Mouse (Mus musculus) cerebellum, adult 2 months (tissue): ENCODE measurements around the gene Polr3b. TPM values are rescaled to one million over a fixed set of nuclear protein-coding genes. Genes with fewer than 3 reads are reported as not detected.

ENCODE experiments used
- DNase-seq, 2 experiments: peaks; one replicate each; pipeline ENCODE4 v3.0.0; 2021
- H3K27ac ChIP-seq: fragments of 200-500 bp; 2 replicates; pipeline ENCODE4 v1.5.1; 2012; ENCODE audit warnings: low read length, control low read depth, inconsistent platforms; ENCODE audit not compliant: insufficient read depth
- H3K27me3 ChIP-seq: fragments of 200-500 bp; 2 replicates; pipeline ENCODE4 v1.6.1; 2012; ENCODE audit warnings: inconsistent platforms, mild to moderate bottlenecking, low read length, moderate library complexity; ENCODE audit not compliant: control insufficient read depth, insufficient read depth
- H3K4me1 ChIP-seq: fragments of 200-500 bp; 2 replicates; pipeline ENCODE4 v1.6.1; 2011; ENCODE audit warnings: low read length; ENCODE audit not compliant: control insufficient read depth, insufficient read depth
- H3K4me3 ChIP-seq: fragments of 200-500 bp; replicated peaks from 2 replicates; pipeline ENCODE3; 2011; ENCODE audit warnings: mild to moderate bottlenecking, low read depth, low read length, control low read depth; ENCODE audit not compliant: insufficient read depth
- CTCF ChIP-seq: fragments of 200-500 bp; IDR thresholded peaks from 2 replicates; pipeline ENCODE4 v1.5.1; 2011; ENCODE audit warnings: low read depth, mild to moderate bottlenecking, control low read depth, low read length, moderate library complexity, borderline replicate concordance; ENCODE audit not compliant: insufficient read depth
- POLR2A ChIP-seq: fragments of 200-500 bp; IDR thresholded peaks from 2 replicates; pipeline ENCODE4 v1.6.1; 2011; ENCODE audit warnings: low read length, control low read depth, borderline replicate concordance; ENCODE audit not compliant: insufficient read depth
- WGBS: fragments of 180-500 bp; shearing (Covaris S2); methylation state at CpG from one replicate; pipeline ENCODE4 v1.1.7; 2018; 5-methylcytosine and 5-hydroxymethylcytosine counted together
- polyA plus RNA-seq: library from polyadenylated mRNA; depleted of rRNA; stranded (reverse); fragments of >200 nt; gene quantifications from 2 replicates; pipeline ENCODE4 v1.2.3, GENCODE M21; 2012

The Polr3b gene
- polyA plus RNA-seq, 1 experiment: 9.7 TPM

DNA sequence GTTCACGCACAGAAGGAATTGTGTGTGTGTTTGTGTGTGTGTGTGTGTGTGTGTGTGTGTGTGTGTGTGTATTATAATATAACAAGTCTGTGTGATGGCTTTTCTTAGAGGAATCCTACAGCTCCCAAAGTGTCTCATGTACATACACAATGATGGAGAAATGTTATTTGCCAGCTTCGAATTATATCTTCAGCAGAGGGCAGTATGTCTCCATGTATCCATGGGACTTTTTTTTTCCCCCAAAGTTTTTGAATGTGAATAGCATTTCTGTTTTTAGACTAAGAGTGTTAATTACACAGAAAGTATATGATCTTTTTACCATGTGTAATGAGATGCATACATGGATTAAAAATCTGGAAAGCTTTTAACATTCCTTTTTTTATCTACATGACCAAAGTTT lies 19.5 kb downstream of the Polr3b start:
- TF ChIP-seq POLR2A (no peak), CTCF (peak; percentile 19; the same call in 1 of the 2 replicates)
- Histone ChIP-seq H3K4me1 (peaks cover 1% of the 10 kb centered on the region; the same call in 1 of the 2 replicates), H3K27me3 (no peaks in the 10 kb centered on the region), H3K27ac (no peak overlapping the region), H3K4me3 (no peak overlapping the region)
- WGBS: 57% methylated on average over 2 of the region's 2 CpGs
- DNase-seq: no peak

GRCm38 (mm10) chr10:84645940-84646339 lies 23.8 kb downstream of the Polr3b start:
- no peak overlapping the region for H3K4me3 ChIP-seq
- no peak overlapping the region for H3K27ac ChIP-seq
- peaks cover 5% of the 10 kb centered on the region; the same call in 1 of the 2 replicates for H3K4me1 ChIP-seq
- H3K27me3 ChIP-seq: no peaks in the 10 kb centered on the region
- no peak for DNase-seq
- TF ChIP-seq POLR2A: no peak
- TF ChIP-seq CTCF: no peak
- WGBS: 62% methylated on average over 8 of the region's 8 CpGs

GRCm38 (mm10) chr10:84646506-84647102 lies 24.5 kb downstream of the Polr3b start:
- peak; percentile 27 to 28 for DNase-seq
- 39% methylated on average over 12 of the region's 12 CpGs for WGBS

GRCm38 (mm10) chr10:84647264-84647663 lies 25.2 kb downstream of the Polr3b start:
- Histone ChIP-seq H3K4me1 (peaks cover 5% of the 10 kb centered on the region; the same call in 1 of the 2 replicates), H3K27ac (no peak overlapping the region), H3K4me3 (no peak overlapping the region), H3K27me3 (no peaks in the 10 kb centered on the region)
- DNase-seq: no peak
- TF ChIP-seq CTCF (no peak), POLR2A (no peak)
- 91% methylated on average over 5 of the region's 5 CpGs for WGBS

More at GRCm38 (mm10) chr10:84646506-84647102, 24.5 kb downstream of the Polr3b start:
- H3K4me1 ChIP-seq: peaks cover 5% of the 10 kb centered on the region; the same call in 1 of the 2 replicates
- TF ChIP-seq POLR2A (no peak), CTCF (no peak)
- no peak overlapping the region for H3K4me3 ChIP-seq
- no peaks in the 10 kb centered on the region for H3K27me3 ChIP-seq
- no peak overlapping the region for H3K27ac ChIP-seq

- H3K27ac ChIP-seq: no peak overlapping the region
- H3K4me3 ChIP-seq: no peak overlapping the region
- H3K27me3 ChIP-seq: no peaks in the 10 kb centered on the region
- TF ChIP-seq POLR2A: no peak
- TF ChIP-seq CTCF: no peak
- H3K4me1 ChIP-seq: peaks cover 5% of the 10 kb centered on the region; the same call in 1 of the 2 replicates
- DNase-seq: no peak
- 82% methylated on average over 4 of the region's 4 CpGs for WGBS
Observed at GRCm38 (mm10) chr10:84648911-84649310, 26.8 kb downstream of the Polr3b start.

DNA sequence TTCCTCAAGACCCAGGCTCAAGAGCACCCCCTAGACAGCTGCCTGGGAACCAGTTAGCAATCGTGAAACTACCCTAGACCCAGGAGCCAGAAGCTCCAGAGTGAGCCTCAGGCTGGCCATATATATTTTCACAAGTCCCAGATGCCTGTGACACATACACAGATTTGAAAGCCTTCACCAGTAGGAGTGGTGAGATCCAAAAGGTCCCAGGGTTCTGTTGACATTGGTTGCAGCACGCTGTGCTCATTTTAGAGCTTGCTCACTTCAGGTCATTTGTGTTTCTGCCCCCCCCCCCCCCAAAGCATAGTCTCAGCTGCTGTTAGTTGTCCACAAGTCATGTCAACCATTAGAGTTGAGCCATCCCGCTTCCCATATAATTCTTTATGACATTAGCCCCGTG lies 31.9 kb downstream of the Polr3b start:
- Histone ChIP-seq H3K27me3 (no peaks in the 10 kb centered on the region), H3K4me3 (no peak overlapping the region), H3K27ac (no peak overlapping the region), H3K4me1 (no peaks in the 10 kb centered on the region)
- DNase-seq: no peak
- TF ChIP-seq CTCF (no peak), POLR2A (no peak)
- 76% methylated on average over 4 of the region's 4 CpGs for WGBS

GRCm38 (mm10) chr10:84654731-84655130 lies 32.6 kb downstream of the Polr3b start:
- no peak for TF ChIP-seq POLR2A
- no peak for TF ChIP-seq CTCF
- DNase-seq: no peak
- 87% methylated on average over 4 of the region's 4 CpGs for WGBS
- no peaks in the 10 kb centered on the region for H3K4me1 ChIP-seq
- H3K27ac ChIP-seq: no peak overlapping the region
- no peak overlapping the region for H3K4me3 ChIP-seq
- H3K27me3 ChIP-seq: no peaks in the 10 kb centered on the region

GRCm38 (mm10) chr10:84656618-84657017 lies 34.5 kb downstream of the Polr3b start:
- peak in 1 of 2 experiments; percentile 10 for DNase-seq
- Histone ChIP-seq H3K27me3 (no peaks in the 10 kb centered on the region), H3K4me3 (no peak overlapping the region), H3K27ac (no peak overlapping the region), H3K4me1 (no peaks in the 10 kb centered on the region)
- WGBS: 68% methylated on average over 4 of the region's 4 CpGs
- TF ChIP-seq POLR2A: no peak
- no peak for TF ChIP-seq CTCF
